Mouse (Mus musculus): ENCODE data around the gene Kcnt1. TPM values are rescaled to one million over a fixed set of nuclear protein-coding genes. Genes with fewer than 3 reads are reported as not detected.
"Not testable (repeated sequence)": the region's sequence is repeated elsewhere in the genome, so short reads cannot be mapped to it uniquely, and the experiment has no call there.

Gene Kcnt1
- 36.1 and 47.1 TPM in 2 replicates for polyA plus RNA-seq (2012; rRNA removed)

GRCm38 (mm10) chr2:25863337-25864131 lies at the start of gene Kcnt1:
Gene Kcnt1, plus strand, starts transcription at chr2:25863734.
- peak within 1 kb of the TSS; percentile 40 for H3K4me3 ChIP-seq (ENCODE audit: insufficient read depth, low read depth, low read length)
- peak within 1 kb of the TSS; percentile 37; the same call in 1 of the 2 replicates for H3K27ac ChIP-seq (ENCODE audit: insufficient read depth, low read depth, low read length)
- DNase-seq, result peak; percentile 57
- H3K27me3 ChIP-seq (replicated peaks; ENCODE audit: control insufficient read depth, insufficient read depth, low read length), result no peaks in the 10 kb centered on the region
- no peaks in the 10 kb centered on the region for H3K36me3 ChIP-seq (ENCODE audit: control insufficient read depth, insufficient read depth, low read length)
- WGBS, result 1% methylated on average over 51 of the region's 53 CpGs
- no peak for TF ChIP-seq POLR2A (IDR thresholded peaks at IDR 0.05; ENCODE audit: low read depth, low read length)
- TF ChIP-seq CTCF (conservative IDR thresholded peaks at IDR 0.05; ENCODE audit: insufficient read depth, insufficient read length, low read depth, low read length), result no peak
- no peaks in the 10 kb centered on the region; the same call in 1 of the 2 replicates for H3K4me1 ChIP-seq (ENCODE audit: control insufficient read depth, insufficient read depth, low read length)

- not testable (repeated sequence) for H3K4me1 ChIP-seq (ENCODE audit: control insufficient read depth, insufficient read depth, low read length); H3K27ac ChIP-seq (ENCODE audit: insufficient read depth, low read depth, low read length); H3K4me3 ChIP-seq (ENCODE audit: insufficient read depth, low read depth, low read length); DNase-seq; H3K27me3 ChIP-seq (replicated peaks; ENCODE audit: control insufficient read depth, insufficient read depth, low read length); H3K36me3 ChIP-seq (ENCODE audit: control insufficient read depth, insufficient read depth, low read length)
- 71% methylated on average over 1 of the region's 1 CpGs for WGBS
Observed at GRCm38 (mm10) chr2:25815748-25816147, 47.8 kb upstream of the Kcnt1 start, which contains the start of gene Glt6d1. Gene Glt6d1, minus strand, starts transcription at chr2:25815848.

GRCm38 (mm10) chr2:25822806-25823205 lies 40.7 kb upstream of the Kcnt1 start, which contains the start of gene Lcn9:
Gene Lcn9, plus strand, starts transcription at chr2:25823153.
- WGBS, result 70% methylated on average over 1 of the region's 1 CpGs
- Histone ChIP-seq H3K27ac (ENCODE audit: insufficient read depth, low read depth, low read length) (no peak within 1 kb of the TSS), H3K4me1 (ENCODE audit: control insufficient read depth, insufficient read depth, low read length) (no peaks in the 10 kb centered on the region), H3K4me3 (ENCODE audit: insufficient read depth, low read depth, low read length) (no peak within 1 kb of the TSS), H3K36me3 (ENCODE audit: control insufficient read depth, insufficient read depth, low read length) (no peaks in the 10 kb centered on the region), H3K27me3 (replicated peaks; ENCODE audit: control insufficient read depth, insufficient read depth, low read length) (no peaks in the 10 kb centered on the region)
- TF ChIP-seq CTCF (conservative IDR thresholded peaks at IDR 0.05; ENCODE audit: insufficient read depth, insufficient read length, low read depth, low read length) (no peak), POLR2A (IDR thresholded peaks at IDR 0.05; ENCODE audit: low read depth, low read length) (no peak)
- DNase-seq, result no peak

- H3K27me3 ChIP-seq (replicated peaks; ENCODE audit: control insufficient read depth, insufficient read depth, low read length), result no peaks in the 10 kb centered on the region
- H3K36me3 ChIP-seq (ENCODE audit: control insufficient read depth, insufficient read depth, low read length), result no peaks in the 10 kb centered on the region
- H3K4me1 ChIP-seq (ENCODE audit: control insufficient read depth, insufficient read depth, low read length), result no peaks in the 10 kb centered on the region
- H3K27ac ChIP-seq (ENCODE audit: insufficient read depth, low read depth, low read length), result no peak overlapping the region
- 90% methylated on average over 3 of the region's 3 CpGs for WGBS
- TF ChIP-seq CTCF (conservative IDR thresholded peaks at IDR 0.05; ENCODE audit: insufficient read depth, insufficient read length, low read depth, low read length) (no peak), POLR2A (IDR thresholded peaks at IDR 0.05; ENCODE audit: low read depth, low read length) (no peak)
- no peak for DNase-seq
- no peak overlapping the region for H3K4me3 ChIP-seq (ENCODE audit: insufficient read depth, low read depth, low read length)
Observed at GRCm38 (mm10) chr2:25824751-25825150, 38.8 kb upstream of the Kcnt1 start.

GRCm38 (mm10) chr2:25828344-25828947 lies 35.1 kb upstream of the Kcnt1 start:
- TF ChIP-seq POLR2A (IDR thresholded peaks at IDR 0.05; ENCODE audit: low read depth, low read length) (no peak), CTCF (conservative IDR thresholded peaks at IDR 0.05; ENCODE audit: insufficient read depth, insufficient read length, low read depth, low read length) (no peak)
- 79% methylated on average over 8 of the region's 8 CpGs for WGBS
- no peak for DNase-seq
- Histone ChIP-seq H3K36me3 (ENCODE audit: control insufficient read depth, insufficient read depth, low read length) (no peaks in the 10 kb centered on the region), H3K27ac (ENCODE audit: insufficient read depth, low read depth, low read length) (no peak overlapping the region), H3K4me3 (ENCODE audit: insufficient read depth, low read depth, low read length) (no peak overlapping the region), H3K27me3 (replicated peaks; ENCODE audit: control insufficient read depth, insufficient read depth, low read length) (no peaks in the 10 kb centered on the region), H3K4me1 (ENCODE audit: control insufficient read depth, insufficient read depth, low read length) (no peaks in the 10 kb centered on the region)

- TF ChIP-seq POLR2A (IDR thresholded peaks at IDR 0.05; ENCODE audit: low read depth, low read length) (no peak), CTCF (conservative IDR thresholded peaks at IDR 0.05; ENCODE audit: insufficient read depth, insufficient read length, low read depth, low read length) (no peak)
- no peak overlapping the region for H3K27ac ChIP-seq (ENCODE audit: insufficient read depth, low read depth, low read length)
- H3K36me3 ChIP-seq (ENCODE audit: control insufficient read depth, insufficient read depth, low read length), result no peaks in the 10 kb centered on the region
- no peaks in the 10 kb centered on the region for H3K4me1 ChIP-seq (ENCODE audit: control insufficient read depth, insufficient read depth, low read length)
- H3K4me3 ChIP-seq (ENCODE audit: insufficient read depth, low read depth, low read length), result no peak overlapping the region
- 73% methylated on average over 3 of the region's 3 CpGs for WGBS
- no peaks in the 10 kb centered on the region for H3K27me3 ChIP-seq (replicated peaks; ENCODE audit: control insufficient read depth, insufficient read depth, low read length)
- no peak for DNase-seq
Observed at GRCm38 (mm10) chr2:25830786-25831185, 32.7 kb upstream of the Kcnt1 start.

- WGBS, result 46% methylated on average over 5 of the region's 5 CpGs
- H3K27ac ChIP-seq (ENCODE audit: insufficient read depth, low read depth, low read length), result no peak overlapping the region
- H3K27me3 ChIP-seq (replicated peaks; ENCODE audit: control insufficient read depth, insufficient read depth, low read length), result no peaks in the 10 kb centered on the region
- no peak overlapping the region for H3K4me3 ChIP-seq (ENCODE audit: insufficient read depth, low read depth, low read length)
- no peaks in the 10 kb centered on the region for H3K4me1 ChIP-seq (ENCODE audit: control insufficient read depth, insufficient read depth, low read length)
- TF ChIP-seq CTCF (conservative IDR thresholded peaks at IDR 0.05; ENCODE audit: insufficient read depth, insufficient read length, low read depth, low read length) (peak; percentile 87), POLR2A (IDR thresholded peaks at IDR 0.05; ENCODE audit: low read depth, low read length) (no peak)
- DNase-seq, result peak; percentile 69
- no peaks in the 10 kb centered on the region for H3K36me3 ChIP-seq (ENCODE audit: control insufficient read depth, insufficient read depth, low read length)
Observed at GRCm38 (mm10) chr2:25836291-25836690, 27.2 kb upstream of the Kcnt1 start.

Measured in kidney, adult 2 months (tissue).